Mouse (Mus musculus) left cerebral cortex, adult 8-10 months (tissue): ENCODE measurements around the gene Hyal2. TPM values are rescaled to one million over a fixed set of nuclear protein-coding genes. Genes with fewer than 3 reads are reported as not detected.
A peak's percentile ranks its signal among the peaks of the same experiment; 100 is the strongest.

Experiments used
- DNase-seq, 2 experiments: peaks; one replicate each; pipeline ENCODE4 v3.0.0; 2022; ENCODE audit warnings: low spot score in 2 of 2
- total RNA-seq, 4 experiments: library from RNA; stranded (reverse); gene quantifications; 2 replicates each; pipeline ENCODE4 v1.2.4; 2022

The Hyal2 gene
- total RNA-seq: 10 to 100 TPM; 13.0 to 18.0 (median 15.4) TPM

DNA sequence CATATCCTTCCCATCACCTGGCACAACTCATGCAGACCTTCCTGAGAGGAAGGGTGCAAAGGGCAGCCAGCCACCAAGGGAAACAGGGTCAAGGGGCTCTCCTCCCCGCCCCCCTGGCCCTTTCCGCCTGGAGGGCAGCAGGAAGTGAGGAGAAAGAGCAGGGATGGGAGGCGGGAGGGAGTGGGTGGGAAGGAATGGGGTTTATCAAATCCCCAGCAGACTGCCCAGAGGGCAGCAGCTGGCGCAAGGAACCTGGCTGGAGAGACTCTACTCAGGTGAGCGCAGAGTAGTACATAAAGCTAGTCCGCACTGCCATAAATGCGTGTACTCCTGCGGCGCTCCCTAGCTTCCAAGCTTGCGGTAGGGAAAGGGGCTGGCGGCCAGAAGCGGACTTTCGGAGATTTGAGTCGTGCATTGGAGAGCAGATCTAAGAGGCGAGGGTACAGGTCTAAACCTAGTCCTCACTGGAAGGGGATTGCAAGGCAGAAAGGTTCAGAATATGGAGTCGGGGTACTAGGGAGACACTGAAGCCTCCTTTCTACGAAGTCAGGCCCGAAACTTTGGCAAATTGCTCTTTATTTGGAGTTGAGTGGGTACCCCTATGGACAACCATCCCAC, at the start of gene Hyal2:
TSS of gene Hyal2 (plus strand) at position 244 of the 618 bp plus-strand sequence.
- DNase-seq: no peak

DNA sequence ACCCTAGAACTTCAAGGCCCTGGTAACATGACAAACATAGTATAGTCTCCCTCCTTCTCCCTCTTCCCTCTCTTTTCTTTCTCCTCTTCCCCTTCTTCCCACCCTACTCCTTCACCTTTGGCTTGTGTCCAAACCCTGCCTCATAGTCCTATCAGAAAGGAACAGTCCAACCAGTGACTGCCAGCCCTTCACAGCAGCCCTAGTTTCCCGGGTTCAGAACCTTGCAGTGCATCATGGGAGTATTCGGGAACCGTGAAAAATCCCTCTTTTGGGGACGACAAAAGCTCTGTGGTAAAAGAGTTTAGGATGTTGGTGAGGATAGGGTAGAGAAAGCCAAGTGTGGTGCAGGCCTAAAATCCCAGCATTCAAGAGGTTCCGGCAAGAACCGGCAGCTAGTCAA, 47.4 kb upstream of the Hyal2 start:
- no peak for DNase-seq

DNA sequence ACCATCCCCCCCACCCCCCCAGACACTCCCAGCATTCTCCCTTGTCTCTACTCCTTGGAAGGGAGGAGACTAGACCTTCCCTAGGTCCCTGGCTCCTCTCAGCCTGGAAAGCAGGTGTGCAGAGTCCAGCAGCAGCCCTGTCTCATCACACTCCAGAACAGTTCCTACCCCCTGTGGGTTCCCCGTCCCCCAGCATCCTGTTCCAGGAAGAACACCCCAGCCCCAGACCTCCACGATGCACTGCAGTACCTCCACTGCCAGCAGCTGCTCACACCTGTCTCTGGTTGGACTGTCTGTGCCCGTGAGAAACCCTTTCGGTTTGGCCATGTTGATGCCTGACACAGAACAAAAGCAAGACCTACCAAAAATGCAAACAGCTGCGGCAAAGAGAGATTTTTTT, 46.6 kb upstream of the Hyal2 start:
- DNase-seq: no peak

DNA sequence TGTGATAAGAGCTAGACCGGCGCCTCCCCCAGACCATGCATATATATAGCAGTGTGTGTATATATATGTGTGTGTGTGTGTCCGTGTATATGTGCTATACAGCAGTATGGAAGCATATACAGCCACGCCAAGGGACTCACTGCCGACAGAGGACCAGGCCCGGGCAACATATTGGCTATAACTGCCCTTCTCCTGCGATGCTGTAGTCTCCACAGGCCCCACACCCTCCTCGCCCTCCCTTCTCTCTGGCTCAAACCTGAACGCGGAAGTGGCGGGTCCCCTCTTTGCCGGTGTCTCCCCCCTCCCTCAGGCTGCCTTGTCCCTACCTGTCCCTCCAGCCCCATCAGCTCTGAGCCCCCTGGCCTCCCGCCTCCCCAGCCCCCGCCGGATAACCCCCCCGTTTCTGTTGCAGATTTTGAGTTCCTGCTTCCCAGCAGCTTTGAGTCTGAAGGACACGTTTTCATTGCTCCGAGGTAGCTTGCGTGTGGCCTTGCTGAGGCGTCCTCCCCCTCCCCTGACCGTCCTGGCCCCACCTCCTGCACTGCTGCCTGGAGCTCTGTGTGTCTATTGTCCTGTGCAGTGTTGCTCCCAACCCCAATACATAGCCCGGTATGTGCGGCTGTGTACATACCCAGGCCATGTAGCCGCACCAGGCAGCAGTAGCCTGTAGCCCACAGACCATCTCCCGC, 45.9 kb upstream of the Hyal2 start:
- no peak for DNase-seq

DNA sequence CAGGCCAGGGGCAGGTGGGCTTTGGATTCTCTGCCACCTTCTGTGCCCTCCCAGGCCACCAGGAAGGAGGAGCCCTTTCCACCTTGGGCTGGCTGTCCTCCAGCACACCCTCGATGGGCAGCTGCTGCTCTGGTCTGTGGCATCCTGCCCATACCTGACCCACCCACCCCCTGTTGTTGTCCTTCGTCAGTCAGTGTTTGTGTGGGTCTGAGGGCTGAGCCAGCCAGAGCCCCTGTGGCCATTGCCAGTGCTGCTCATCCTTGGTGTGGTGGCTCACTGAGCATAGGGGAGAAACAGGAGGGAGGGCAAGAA, 45.4 kb upstream of the Hyal2 start:
- no peak for DNase-seq

DNA sequence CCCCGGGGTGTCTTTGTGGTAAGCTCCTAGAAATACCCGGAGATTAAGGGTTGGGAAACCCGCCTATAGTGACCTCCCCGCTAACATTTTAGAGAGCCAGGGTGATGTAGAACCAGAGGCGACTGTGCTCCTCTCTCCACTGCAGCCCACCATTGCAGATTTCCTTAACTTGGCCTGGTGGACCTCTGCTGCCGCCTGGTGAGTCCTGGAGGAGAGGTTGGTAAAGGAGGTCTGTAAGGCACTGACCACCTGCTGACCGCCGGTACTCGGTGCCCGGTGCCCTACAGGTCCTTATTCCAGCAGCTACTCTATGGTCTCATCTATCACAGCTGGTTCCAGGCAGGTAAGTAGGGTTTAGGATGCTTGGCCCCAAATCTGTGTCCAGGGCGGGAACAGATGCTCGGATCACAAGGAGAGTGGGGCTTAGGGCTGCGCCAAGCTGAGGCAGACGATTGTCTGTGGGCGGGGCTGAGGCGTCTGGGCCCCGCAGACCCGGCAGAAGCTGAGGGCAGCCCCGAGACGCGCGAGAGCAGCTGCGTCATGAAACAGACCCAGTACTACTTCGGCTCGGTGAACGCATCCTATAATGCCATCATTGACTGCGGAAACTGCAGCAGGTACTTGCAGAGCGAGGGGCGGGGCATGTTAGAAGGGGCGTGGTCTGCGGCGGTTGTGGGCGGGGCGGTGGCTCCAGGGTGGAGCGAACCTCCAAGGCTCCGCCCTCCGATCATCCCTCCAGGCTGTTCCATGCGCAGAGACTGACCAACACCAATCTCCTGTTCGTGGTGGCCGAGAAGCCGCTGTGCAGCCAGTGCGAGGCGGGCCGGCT, 41.3 kb upstream of the Hyal2 start:
- peak; percentile 54 to 72 for DNase-seq

DNA sequence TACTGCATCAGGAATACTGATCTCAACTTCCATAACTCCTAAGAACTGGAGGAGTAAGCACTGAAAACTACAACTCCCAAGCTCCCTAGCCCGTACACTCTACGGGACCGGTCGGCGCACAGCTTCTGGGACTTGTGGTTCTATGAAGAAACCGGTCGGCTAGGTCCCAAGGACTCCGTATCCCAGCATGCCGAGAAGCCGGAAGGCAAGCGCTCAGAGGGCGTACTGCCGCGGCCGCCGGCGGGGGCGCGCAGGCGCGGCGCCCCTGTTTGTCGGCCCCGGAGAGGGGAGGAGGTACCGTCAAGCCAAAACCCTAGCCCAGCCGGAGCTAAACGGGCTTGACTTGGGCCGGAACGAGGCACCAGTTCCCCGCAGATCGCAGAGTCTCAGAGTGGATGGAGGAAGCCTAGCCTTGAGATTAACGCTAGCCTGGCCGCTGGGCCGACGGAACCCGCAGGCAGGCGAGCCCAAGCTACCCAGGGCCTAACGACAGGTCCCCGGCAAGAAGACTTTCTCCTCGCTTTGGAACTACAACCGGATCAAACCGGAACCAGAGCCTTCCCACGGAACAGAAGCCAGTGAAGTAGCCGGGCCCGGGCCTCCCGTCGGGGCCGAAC, 33.8 kb upstream of the Hyal2 start, which contains the start of gene Tmem115:
TSS of gene Tmem115 (plus strand) at position 155 of the 617 bp plus-strand sequence.
- DNase-seq: peak; percentile 79 to 96

DNA sequence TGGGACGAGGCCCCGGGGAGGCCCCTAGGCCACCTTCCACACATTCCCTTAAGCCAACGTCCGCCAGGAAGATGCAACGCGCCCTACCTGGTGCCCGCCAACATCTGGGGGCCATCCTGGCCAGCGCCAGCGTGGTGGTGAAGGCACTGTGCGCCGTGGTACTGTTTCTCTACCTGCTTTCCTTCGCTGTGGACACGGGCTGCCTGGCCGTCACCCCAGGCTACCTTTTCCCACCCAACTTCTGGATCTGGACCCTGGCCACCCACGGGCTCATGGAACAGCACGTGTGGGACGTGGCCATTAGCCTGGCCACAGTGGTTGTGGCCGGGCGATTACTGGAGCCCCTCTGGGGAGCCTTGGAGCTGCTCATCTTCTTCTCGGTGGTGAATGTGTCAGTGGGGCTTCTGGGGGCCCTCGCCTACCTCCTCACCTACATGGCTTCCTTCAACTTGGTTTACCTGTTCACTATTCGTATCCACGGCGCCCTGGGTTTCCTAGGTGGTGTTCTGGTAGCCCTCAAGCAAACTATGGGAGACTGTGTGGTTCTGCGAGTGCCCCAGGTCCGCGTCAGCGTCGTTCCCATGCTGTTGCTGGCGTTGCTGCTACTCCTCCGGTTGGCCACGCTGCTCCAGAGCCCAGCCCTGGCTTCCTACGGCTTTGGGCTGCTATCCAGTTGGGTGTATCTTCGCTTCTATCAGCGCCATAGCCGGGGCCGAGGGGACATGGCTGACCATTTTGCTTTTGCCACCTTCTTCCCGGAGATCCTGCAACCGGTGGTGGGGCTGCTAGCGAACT, 33.1 kb upstream of the Hyal2 start:
- no peak for DNase-seq

DNA sequence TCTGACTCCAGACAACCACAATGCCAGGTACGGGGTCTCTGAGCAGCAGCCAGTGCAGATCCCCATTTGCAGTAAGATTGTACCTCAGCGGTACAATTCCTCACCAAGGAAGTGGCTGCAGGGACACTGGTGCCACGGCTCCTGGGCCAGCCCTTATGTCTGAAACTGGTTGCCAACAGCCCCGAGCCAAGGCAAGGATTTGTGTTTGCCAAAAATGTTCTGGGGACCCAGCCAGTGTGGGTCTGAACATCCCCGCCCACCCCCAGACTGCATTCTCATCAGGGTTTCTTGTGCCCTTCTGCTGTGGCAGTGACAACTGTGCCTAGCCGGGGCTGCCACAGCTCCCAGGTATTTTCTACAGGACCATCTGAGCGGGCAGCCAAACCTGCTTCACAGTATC, 29.5 kb upstream of the Hyal2 start:
- no peak for DNase-seq

DNA sequence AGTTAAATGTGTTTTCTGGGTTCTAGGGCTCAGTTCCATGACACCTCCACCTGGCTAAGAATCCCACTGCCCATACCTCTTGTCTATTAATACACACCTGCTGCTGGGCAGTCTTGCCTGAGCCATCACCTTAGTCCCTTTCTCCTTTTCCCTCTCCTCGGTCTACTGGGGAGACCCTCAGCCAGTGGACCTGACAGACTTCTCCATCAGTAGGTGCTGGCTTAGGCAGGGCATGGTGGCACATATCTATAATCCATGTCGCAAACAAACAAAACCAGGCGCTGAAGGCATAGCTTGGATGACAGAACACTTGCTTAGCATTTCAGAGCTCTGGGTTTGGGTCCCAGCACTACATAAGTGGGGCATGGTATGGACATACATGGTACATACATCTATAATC, 29.0 kb upstream of the Hyal2 start:
- DNase-seq: no peak

DNA sequence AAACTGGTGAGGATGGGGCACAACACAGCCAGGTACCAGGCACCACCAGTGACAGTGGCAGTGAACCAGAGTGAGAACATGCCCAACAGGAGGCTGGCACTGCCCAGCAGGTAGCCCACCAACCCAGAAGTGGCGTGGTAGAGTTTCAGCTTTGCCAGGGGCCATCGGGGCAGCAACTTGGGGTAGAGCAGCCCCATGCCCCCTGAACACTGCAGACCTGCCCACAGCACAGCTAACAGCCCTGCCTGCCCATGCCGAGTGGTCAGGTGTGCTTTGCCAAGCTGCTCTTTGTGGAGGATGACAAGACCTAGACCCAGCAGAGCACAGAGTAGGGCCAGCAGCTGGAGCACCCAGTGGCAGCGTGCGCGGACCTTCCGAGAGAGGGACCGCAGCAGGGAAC, 27.8 kb upstream of the Hyal2 start:
- no peak for DNase-seq

DNA sequence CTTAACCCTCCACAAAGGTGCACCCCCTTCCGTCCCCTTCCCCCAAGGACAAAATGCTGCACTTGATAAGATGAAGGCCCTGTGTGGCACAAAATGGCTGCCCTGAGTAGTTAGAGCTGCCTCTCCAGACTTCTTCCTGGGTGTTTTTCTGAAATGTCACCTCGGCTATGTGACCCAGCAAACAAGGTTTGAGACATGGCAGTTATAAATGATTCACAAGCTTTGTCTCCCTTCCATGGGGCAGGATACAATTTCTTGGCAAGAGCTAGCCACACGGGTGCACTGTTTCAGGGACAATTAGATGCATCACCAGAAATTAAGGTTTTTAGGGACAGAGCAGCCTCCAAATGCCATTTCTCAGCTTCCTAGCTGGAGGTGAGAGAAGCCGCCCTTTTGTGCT, 27.3 kb upstream of the Hyal2 start:
- DNase-seq: no peak

DNA sequence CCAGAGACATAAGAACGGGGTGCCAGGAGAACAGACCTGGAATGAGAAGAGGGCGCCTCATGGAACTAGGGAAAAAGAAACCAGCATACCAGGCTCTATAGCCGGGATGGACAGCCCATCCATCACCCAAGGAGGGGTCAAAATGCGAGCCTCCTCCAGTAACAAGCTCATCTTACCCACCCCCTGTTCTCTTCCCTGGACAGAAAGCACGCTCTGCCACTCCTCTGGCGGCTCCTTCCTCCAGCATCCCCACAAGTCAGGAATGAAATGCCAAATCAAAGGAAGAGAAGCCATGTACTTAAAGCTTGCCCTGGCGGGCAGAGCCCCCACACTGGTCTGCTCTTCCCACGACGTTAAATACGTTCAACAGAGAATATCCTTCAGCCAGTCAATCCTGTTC, 26.7 kb upstream of the Hyal2 start:
- DNase-seq: no peak

DNA sequence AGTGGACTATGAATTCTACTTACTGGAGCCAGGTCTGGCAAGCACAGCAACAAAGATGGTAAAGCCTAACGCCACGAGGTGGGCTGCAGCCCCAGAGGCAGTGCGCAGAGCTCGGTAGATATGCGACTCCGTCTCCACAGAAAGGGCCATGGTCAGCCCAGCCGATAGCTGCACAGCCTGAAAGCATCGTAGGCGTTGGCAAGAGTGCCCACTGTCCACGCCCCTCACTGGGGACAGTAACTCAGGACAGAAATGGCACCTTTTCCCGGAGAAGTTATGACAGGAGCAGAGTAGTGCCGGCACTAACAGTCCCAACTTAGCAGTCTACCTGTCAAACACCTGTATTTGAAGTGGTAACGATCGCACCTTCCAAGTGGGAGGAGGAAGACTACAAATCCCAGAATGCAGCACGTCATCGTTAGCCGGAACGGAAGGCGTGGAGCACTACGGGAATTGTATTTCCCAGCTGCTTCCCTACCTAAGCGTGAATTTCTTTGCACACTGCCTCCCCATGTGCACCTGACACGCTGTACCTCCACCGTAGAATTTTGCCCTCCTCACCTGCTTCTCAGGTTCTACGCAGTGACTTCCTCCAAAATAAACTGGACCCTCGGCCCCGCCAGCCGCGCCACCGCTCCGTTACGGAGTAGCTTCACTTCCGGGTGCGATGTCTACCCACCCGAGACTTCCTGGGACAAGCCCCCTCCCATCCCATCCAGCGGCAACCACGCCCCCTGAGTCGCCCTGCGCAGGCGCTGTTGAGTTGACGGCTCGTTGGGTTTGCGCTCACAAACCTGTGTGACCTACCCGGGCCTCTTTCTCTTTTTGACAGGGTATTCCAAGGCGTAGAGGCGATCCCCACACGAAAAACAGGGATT, 26.0 kb upstream of the Hyal2 start, which contains the start of the genes Cyb561d2 and Nprl2:
TSS of gene Cyb561d2 (minus strand) at position 720 of the 878 bp plus-strand sequence.
TSS of gene Nprl2 (plus strand) at position 753 of the 878 bp plus-strand sequence.
- DNase-seq: peak; percentile 87 to 92

DNA sequence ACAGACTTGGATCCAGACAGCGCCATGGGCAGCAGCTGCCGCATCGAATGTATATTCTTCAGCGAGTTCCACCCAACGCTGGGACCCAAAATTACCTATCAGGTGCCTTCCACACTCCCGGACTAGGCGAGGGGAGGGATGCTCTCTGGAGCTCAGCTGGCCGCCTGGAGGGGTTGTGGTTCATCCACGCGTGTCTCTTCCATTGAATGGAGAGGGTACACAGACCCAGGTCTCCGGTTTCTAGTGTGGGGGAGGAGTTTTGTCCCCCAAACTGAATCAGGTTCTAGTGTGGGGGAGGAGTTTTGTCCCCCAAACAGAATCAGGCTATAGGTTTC, 25.4 kb upstream of the Hyal2 start:
- DNase-seq: no peak

DNA sequence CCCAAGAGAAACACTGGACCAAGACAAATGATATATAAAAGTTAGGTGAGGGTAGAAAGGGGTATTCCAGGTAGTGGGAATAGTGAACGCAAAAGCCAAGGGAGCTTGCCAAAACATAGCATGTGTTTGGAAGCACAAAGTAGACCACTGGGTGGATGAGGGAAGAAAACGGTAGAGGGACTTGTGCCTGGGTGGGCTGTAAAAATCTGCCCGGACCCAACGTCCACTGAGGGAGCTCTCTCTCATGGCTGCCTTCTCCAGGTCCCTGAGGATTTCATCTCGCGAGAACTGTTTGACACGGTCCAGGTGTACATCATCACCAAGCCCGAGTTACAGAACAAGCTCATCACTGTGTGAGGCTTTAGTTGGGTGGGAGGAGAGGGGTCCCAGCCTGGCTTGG, 25.0 kb upstream of the Hyal2 start:
- DNase-seq: no peak

DNA sequence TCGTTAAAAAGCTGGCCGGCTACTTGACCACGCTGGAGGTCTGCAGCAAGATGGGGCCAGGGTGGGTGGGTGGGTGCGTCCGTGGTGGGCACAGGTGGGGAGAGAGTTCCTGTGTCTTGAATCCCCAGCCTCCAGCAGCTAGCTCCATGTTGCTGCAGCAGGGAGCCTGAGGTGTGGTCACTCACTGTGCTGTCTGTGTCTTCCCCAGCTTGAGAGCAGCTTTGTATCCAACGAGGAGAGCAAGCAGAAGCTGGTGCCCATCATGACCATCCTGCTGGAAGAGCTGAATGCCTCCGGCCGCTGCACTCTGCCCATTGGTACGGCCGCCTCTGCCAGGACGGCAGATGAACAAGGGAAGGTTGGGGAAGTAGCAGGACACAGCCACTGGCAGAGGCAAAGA, 24.4 kb upstream of the Hyal2 start:
- DNase-seq: no peak

DNA sequence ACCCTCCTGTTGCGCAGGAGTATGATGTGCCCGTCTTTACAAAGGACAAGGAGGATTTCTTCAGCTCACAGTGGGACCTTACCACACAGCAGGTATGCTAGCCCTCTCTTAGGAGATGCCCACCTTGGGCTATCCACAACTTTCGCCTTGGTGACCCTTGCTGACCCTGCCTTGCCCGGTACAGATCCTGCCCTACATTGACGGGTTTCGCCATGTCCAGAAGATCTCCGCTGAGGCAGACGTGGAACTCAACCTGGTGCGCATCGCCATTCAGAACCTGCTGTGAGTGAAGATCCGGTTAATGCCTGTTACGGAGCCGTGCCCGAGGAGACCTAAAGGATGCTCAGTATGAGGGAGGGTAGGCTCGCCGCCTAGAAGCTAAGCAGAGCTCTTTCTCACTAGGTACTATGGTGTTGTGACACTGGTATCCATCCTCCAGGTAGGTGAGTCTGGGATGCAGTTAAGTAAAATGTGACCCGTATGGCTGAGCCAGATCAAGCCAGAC, 23.5 kb upstream of the Hyal2 start:
- DNase-seq: peak in 1 of 2 experiments; percentile 33

DNA sequence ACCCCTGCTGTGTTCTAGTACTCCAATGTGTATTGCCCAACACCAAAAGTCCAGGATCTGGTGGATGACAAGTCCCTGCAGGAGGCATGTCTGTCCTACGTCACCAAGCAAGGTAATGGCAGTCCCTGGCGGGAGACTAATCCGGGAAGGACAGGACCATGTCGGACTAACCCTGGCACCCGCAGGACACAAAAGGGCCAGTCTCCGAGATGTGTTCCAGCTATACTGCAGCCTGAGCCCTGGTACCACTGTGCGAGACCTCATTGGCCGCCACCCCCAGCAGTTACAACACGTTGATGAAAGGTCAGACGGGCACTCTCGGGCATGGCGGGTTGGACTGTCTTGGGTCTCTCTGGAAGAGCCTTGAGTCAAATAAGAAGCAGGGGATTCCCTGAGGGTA, 23.0 kb upstream of the Hyal2 start:
- peak in 1 of 2 experiments; percentile 25 for DNase-seq

DNA sequence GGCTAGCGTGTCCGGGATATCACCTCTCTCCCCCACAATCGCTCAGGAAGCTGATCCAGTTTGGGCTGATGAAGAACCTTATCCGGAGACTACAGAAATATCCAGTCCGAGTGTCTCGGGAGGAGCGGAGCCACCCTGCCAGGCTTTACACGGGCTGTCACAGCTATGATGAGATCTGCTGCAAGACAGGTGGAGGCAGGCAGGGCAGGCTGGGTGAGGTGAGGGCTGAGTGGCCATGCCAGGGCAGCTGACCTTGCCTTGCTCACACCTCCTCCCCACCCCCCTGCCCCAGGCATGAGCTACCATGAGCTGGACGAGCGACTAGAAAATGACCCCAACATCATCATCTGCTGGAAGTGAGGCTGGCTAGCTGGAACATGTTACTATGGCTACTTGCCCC, 22.5 kb upstream of the Hyal2 start:
- DNase-seq: no peak
